In the genomic region with DNA sequence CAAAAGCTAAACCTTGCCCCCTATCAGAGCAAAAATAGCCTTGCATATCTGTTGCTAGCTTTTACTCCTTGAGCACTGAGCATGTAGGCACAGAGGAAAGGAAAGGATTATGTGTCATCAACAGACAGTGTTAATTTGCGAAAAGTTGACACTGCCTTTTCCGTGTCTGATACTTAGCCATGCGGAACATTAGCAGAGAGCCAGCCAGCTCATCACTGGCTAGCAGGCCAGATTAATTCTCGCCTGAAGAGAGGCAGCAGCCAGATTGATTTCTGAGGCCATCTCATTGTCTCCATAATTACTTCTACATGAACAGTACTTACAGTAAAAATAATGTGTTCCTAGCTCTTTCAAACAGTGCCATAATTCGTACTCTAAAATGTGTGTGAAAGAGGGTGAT, we compare ENCODE assay signal across 14 mouse cellular contexts. TPM values are rescaled to one million over a fixed set of nuclear protein-coding genes. Genes with fewer than 3 reads are reported as not detected.
DNase-seq lines count a peak whose midpoint lies in the region; ATAC-seq lines count a peak whose summit lies in the region.
"Had no signal": no experiment of that assay in that cellular context is flagged by ENCODE, and none has a peak within 500 bp of the region (broad histone marks: within the 10 kb centered on the region; RNA-seq: fewer than 3 reads in every experiment).

No protein-coding gene starts in this region.

- no peaks in the 10 kb centered on the region for H3K4me1 ChIP-seq in hindbrain, embryonic 13.5 days (replicated peaks)
- H3K4me1 ChIP-seq in hindbrain, embryonic 12.5 days = no peaks in the 10 kb centered on the region
- peaks cover 5% of the 10 kb centered on the region; the same call in 1 of the 2 replicates for H3K4me1 ChIP-seq in neural tube, embryonic 13.5 days (replicated peaks)
- no peaks in the 10 kb centered on the region for H3K4me1 ChIP-seq in midbrain, embryonic 14.5 days (ENCODE audit: control insufficient read depth, insufficient read depth, low read length)
- H3K4me1 ChIP-seq: heart, embryonic 15.5 days; midbrain, embryonic 12.5 days had no signal

- H3K9me3 ChIP-seq in hindbrain, embryonic 13.5 days = no peaks in the 10 kb centered on the region
- H3K9me3 ChIP-seq in hindbrain, embryonic 12.5 days (replicated peaks) = no peaks in the 10 kb centered on the region
- H3K9me3 ChIP-seq in neural tube, embryonic 13.5 days = no peaks in the 10 kb centered on the region
- no peaks in the 10 kb centered on the region for H3K9me3 ChIP-seq in midbrain, embryonic 14.5 days (ENCODE audit: control insufficient read depth, low read length)
- H3K9me3 ChIP-seq: heart, embryonic 15.5 days; midbrain, embryonic 12.5 days had no signal

- peak; percentile 62 for ATAC-seq in hindbrain, embryonic 13.5 days (ENCODE audit: low FRiP score)
- ATAC-seq in hindbrain, embryonic 12.5 days (ENCODE audit: low FRiP score) = no peak
- ATAC-seq in neural tube, embryonic 13.5 days (ENCODE audit: low read depth) = peak; percentile 27; the same call in 1 of the 2 replicates
- no peak for ATAC-seq in midbrain, embryonic 14.5 days (ENCODE audit: low FRiP score, low TSS enrichment)
- no peak for ATAC-seq in erythroblast, adult 5-6 weeks (replicated peaks; ENCODE audit: low FRiP score, poor library complexity, severe bottlenecking)

- H3K27me3 ChIP-seq in hindbrain, embryonic 13.5 days = no peaks in the 10 kb centered on the region
- H3K27me3 ChIP-seq in hindbrain, embryonic 12.5 days = no peaks in the 10 kb centered on the region
- H3K27me3 ChIP-seq in neural tube, embryonic 13.5 days = no peaks in the 10 kb centered on the region
- H3K27me3 ChIP-seq in midbrain, embryonic 14.5 days (ENCODE audit: control insufficient read depth, insufficient read depth, low read length) = no peaks in the 10 kb centered on the region
- H3K27me3 ChIP-seq: heart, embryonic 15.5 days; midbrain, embryonic 12.5 days had no signal

- no peak overlapping the region for H3K27ac ChIP-seq in hindbrain, embryonic 13.5 days
- H3K27ac ChIP-seq in hindbrain, embryonic 12.5 days = no peak overlapping the region
- H3K27ac ChIP-seq in neural tube, embryonic 13.5 days (replicated peaks) = no peak overlapping the region
- no peak overlapping the region for H3K27ac ChIP-seq in midbrain, embryonic 14.5 days (replicated peaks; ENCODE audit: low read depth, low read length)
- H3K27ac ChIP-seq: heart, embryonic 15.5 days; midbrain, embryonic 12.5 days had no signal

- no peak overlapping the region for H3K9ac ChIP-seq in hindbrain, embryonic 13.5 days
- H3K9ac ChIP-seq in hindbrain, embryonic 12.5 days = no peak overlapping the region
- H3K9ac ChIP-seq in neural tube, embryonic 13.5 days = no peak overlapping the region
- no peak overlapping the region for H3K9ac ChIP-seq in midbrain, embryonic 14.5 days (replicated peaks; ENCODE audit: low read length)
- H3K9ac ChIP-seq: heart, embryonic 15.5 days; midbrain, embryonic 12.5 days had no signal

- H3K4me3 ChIP-seq in hindbrain, embryonic 13.5 days = no peak overlapping the region
- no peak overlapping the region for H3K4me3 ChIP-seq in hindbrain, embryonic 12.5 days
- no peak overlapping the region for H3K4me3 ChIP-seq in neural tube, embryonic 13.5 days
- no peak overlapping the region for H3K4me3 ChIP-seq in midbrain, embryonic 14.5 days (replicated peaks; ENCODE audit: low read depth, low read length)
- H3K4me3 ChIP-seq: heart, embryonic 15.5 days; midbrain, embryonic 12.5 days had no signal

- no peak for DNase-seq in neural tube, embryonic 10.5 days (ENCODE audit: extremely low spot score, low spot score)
- DNase-seq in midbrain, embryonic 14.5 days = peak; percentile 36
- peak; percentile 11 for DNase-seq in retina, postnatal 7 days (ENCODE audit: low read depth, low spot score)
- no peak for DNase-seq in adrenal gland, adult 18-20 months (ENCODE audit: low spot score in 2 of 2)
- DNase-seq: cerebellum, adult 11 months; kidney, adult 18-20 months; lung, adult 18-20 months; lung, postnatal 36 days had no signal

- no peaks in the 10 kb centered on the region for H3K36me3 ChIP-seq in hindbrain, embryonic 13.5 days
- no peaks in the 10 kb centered on the region for H3K36me3 ChIP-seq in hindbrain, embryonic 12.5 days
- H3K36me3 ChIP-seq in neural tube, embryonic 13.5 days = no peaks in the 10 kb centered on the region
- no peaks in the 10 kb centered on the region for H3K36me3 ChIP-seq in midbrain, embryonic 14.5 days (ENCODE audit: control insufficient read depth, insufficient read depth, low read length)
- H3K36me3 ChIP-seq: heart, embryonic 15.5 days; midbrain, embryonic 12.5 days had no signal

- no peak overlapping the region for H3K4me2 ChIP-seq in hindbrain, embryonic 13.5 days
- no peak overlapping the region for H3K4me2 ChIP-seq in hindbrain, embryonic 12.5 days (replicated peaks)
- no peak overlapping the region for H3K4me2 ChIP-seq in neural tube, embryonic 13.5 days
- no peak overlapping the region for H3K4me2 ChIP-seq in midbrain, embryonic 14.5 days (ENCODE audit: low read length)
- H3K4me2 ChIP-seq: heart, embryonic 15.5 days; midbrain, embryonic 12.5 days had no signal

- WGBS in hindbrain, embryonic 13.5 days = 59% methylated on average over 5 of the region's 5 CpGs
- WGBS in hindbrain, embryonic 12.5 days = 74% methylated on average over 5 of the region's 5 CpGs
- 59% methylated on average over 5 of the region's 5 CpGs for WGBS in neural tube, embryonic 13.5 days
- 46% methylated on average over 5 of the region's 5 CpGs for WGBS in midbrain, embryonic 14.5 days

RNA-seq across cellular contexts. Expression of gene Tnfrsf11a, which starts 48.7 kb away (rescaled TPM):
- 0.31 and 0.57 TPM in 2 replicates for polyA plus RNA-seq in hindbrain, embryonic 13.5 days (2015; fragmentation: Nextera tagmentation; extraction: Ambion mirVana)
- 0.30 and 0.52 TPM in 2 replicates for polyA plus RNA-seq in hindbrain, embryonic 12.5 days (2016; fragmentation: Nextera tagmentation; extraction: Ambion mirVana)
- 0.59 and 1.1 TPM in 2 replicates for polyA plus RNA-seq in neural tube, embryonic 13.5 days (2015; fragmentation: Nextera tagmentation; extraction: Ambion mirVana)
- 0.36 and 0.61 TPM in 2 replicates for polyA plus RNA-seq in midbrain, embryonic 14.5 days (2014; fragmentation: Nextera tagmentation; extraction: Ambion mirVana)
- total RNA-seq in erythroblast, adult 5-6 weeks (2015; ENCODE audit: low replicate concordance) = 1.0 TPM in 1 of 2 replicates, not detected in the other
- 0.34 and 0.84 TPM in 2 replicates for total RNA-seq in erythroblast, adult 5-6 weeks (2017; ENCODE audit: low replicate concordance)
- 1 to 10 TPM; 2.6 to 3.3 TPM for total RNA-seq in adrenal gland, adult 18-20 months (2021)

Comparison
In these comparisons a context has a peak if more than half of its experiments do, and no peak if none do; other contexts are left out.
1. ATAC-seq: peak in hindbrain, embryonic 13.5 days (single experiment) and neural tube, embryonic 13.5 days (single experiment); none in hindbrain, embryonic 12.5 days (single experiment), midbrain, embryonic 14.5 days (single experiment) and erythroblast, adult 5-6 weeks (single experiment).
2. DNase-seq: peak in midbrain, embryonic 14.5 days (single experiment) and retina, postnatal 7 days (single experiment); none in neural tube, embryonic 10.5 days (single experiment) and adrenal gland, adult 18-20 months (0 of 2).